Mouse (Mus musculus): ENCODE data around the gene Stub1.

Gene Stub1

DNA sequence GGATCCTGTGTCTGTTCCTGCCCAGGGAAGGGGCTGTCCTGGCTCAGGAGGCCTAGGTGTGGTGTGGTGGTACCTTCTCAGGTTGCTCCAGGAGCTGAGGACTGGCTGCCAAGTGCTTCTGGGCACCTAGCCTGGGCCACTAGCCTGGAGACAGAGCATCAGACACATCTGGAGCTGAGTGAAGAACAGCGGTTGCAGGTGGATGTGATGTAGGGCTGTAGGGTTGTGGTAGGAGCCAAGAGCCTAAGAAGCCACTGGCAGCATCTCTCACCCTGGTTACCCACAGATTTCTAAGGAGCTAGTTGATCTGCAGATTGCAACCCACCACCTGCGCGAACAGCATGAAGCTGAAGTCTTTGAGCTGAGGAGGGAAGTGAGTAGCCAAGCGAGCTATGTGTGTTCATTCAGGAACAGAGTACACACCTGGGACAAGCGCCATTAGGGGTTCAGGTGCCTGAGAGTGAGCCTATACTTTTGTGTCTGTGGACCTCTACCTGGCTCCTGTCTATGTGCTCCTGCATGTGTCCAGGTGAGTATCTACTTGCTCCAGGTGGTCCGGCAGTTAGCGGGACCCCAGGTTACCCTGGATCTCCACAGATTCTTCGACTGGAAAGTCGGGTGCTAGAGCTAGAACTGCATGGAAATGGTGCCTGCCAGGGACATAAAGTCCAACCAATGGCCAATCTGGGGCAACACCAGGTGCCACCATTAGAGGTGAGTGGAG is 46.3 kb downstream of the Stub1 start:
- no peak for DNase-seq

DNA sequence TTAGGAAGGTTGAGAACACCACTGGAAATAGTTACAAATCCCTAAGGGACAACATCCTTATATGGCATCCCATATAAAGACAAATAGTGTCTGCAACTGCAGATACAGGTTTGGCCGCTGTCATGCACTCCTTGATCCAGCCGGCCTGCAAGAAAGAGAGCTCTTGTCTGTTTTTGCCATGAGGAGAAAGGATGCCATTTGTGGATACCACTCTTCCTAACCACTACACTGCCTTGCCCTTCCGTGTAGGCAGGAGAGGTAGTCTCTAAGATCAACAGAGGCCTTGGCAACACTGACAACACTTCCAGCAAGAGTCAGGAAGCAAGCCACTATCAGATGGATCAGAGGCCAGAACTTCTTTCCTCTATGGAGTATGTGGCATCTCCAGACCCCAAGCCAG is 46.9 kb downstream of the Stub1 start, which contains the start of gene Ccdc78:
Gene Ccdc78 (plus strand): TSS at position 301 of the 400 bp plus-strand sequence.
- no peak for DNase-seq

DNA sequence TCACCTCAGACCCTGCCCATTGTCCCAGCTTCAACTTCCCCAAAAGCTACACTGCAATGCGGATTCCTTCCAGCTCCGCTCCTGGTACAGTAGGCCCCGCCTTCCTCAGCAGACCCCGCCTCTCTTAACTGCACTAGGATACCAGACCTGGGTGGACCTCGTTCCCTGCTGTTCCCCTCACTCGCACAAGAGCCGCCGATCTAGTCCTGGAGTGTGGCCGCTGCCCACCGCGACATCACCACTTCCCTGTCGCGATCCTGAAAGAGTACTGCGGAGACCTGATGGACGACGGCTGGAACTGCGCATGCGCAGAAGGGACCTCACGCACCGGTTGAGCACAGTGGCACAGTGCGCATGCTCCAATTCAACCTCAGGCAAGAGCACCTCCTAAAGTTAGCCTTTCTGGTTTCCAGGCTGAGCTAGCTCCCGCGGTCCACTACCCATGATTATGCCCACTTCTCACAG is 47.9 kb downstream of the Stub1 start, which contains the start of gene Haghl:
Gene Haghl (minus strand): TSS at position 393 of the 465 bp plus-strand sequence.
- peak; percentile 97 to 99 for DNase-seq

DNA sequence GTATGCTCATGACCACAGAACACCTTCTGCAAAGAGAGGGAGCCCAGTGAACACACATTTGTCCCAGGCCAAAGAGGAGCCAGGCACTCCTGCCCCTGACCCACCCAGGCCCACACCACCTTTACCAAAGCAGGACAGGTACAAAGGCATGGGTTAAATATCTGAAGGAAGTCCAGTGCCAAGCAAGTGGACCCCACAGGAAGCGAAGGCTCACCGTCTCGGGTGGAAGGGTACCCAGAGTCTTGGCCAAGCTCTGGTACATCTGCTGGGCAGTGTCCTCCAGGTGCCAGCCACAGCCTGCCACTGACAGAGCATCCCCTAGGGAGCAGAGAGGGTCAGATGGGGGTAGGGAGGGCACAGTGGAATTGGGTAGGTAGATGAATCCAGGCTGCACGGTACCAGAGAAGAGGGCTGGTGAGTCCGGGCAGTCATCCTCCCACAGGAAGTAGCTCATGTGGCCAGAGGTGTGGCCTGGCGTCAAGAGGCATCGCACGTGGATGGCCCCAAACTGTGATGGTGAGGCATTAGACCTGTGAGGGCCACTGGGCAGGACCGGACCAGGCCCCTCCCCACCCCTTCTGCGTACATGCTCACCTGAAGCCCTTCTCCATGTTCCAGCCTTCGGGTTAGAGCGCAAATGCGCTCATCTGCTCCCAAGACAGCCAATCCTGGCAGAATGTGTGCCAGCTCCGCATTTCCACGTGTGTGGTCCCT is 49.2 kb downstream of the Stub1 start:
- no peak for DNase-seq

DNA sequence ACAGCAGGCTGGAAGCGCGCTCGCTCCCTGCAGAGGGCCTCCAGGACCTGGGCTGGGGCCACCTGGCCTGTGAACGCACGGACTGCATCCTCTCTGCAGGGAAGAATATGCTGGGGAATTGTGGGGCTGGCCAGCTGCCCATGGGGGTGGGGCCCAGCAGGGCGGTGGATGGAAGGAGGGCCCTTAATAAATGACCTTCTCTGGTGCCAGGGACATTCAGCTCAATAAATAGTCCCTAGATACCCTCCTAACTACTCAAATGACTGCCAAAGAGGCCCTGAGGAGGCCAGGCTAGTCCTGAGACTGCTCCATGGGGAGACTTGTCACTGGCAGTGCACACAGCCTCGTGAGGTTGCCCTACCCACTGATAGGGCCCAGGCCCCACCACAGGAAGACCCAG is 50.1 kb downstream of the Stub1 start:
- DNase-seq, result no peak

DNA sequence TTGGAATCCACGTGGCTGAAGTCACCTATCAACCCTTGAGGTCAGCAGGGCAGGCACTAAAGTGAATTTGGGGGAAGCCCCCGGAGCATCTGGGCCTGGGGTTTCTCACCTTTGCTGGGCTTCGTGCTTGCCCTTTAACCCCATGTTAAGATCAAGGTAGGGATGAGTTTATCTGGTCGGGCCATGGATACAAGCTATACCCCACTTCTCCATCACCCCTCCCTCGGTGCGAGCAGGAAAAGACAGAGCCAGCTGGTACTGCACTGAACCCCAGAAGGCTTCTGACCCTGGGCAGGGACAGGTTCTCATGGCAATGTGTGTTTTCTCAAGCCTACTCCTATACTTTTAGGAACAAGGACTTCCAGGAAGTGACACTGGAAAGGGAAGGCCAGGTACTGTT is 51.9 kb downstream of the Stub1 start:
- DNase-seq, result no peak
